Mouse (Mus musculus) adrenal gland, adult 18-20 months (tissue): ENCODE measurements around the gene Gm26920. TPM values are rescaled to one million over a fixed set of nuclear protein-coding genes. Genes with fewer than 3 reads are reported as not detected.

Source experiments
- DNase-seq, 2 experiments: peaks; one replicate each; pipeline ENCODE4 v3.0.0; 2021 to 2022; ENCODE audit warnings: low spot score in 2 of 2
- total RNA-seq, 2 experiments: library from RNA; stranded (reverse); gene quantifications; 1 replicate in 1 of 2; 2 replicates in 1 of 2; pipeline ENCODE4 v1.2.3; 2021

The Gm26920 gene
- total RNA-seq, 2 experiments from 2014 or later, result not detected

DNA sequence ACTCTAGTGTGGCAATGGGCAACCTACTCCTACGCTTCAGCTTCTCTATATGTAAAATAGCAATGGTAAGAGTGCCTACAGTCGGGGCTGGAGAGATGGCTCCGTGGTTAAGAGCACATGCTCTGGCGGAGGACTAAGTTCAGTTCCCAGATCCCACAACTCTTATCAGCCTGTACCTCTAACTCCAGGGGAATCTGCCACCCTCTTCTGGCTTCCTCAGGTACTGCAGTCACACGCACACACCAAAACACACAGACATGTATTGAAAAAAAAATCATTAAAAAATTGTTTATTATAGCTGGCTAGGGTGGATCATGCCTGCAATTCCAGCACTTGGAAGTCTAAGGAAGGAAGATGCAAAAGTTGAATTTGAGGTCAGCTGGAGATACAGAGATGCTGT, 27.7 kb downstream of the Gm26920 start:
- DNase-seq, result no peak

DNA sequence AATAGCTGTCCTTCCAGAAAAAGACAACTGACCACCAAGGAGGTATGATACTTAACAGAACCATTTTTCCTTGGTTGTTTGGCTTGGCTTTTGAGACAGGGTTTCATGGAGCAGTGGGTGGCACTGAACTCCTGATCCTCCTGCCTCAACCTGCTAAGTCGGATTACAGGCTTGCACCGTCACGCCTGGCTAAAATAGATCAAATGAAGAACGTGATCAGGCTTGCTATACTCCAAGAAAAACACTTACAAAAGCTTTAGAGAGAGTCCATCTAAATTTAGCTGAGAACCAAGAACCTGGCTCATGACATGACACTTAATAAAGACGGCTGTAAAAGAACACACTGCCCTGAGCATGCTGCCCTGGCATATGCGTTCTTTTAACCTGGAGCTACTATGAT, 29.9 kb downstream of the Gm26920 start:
- DNase-seq, result no peak

DNA sequence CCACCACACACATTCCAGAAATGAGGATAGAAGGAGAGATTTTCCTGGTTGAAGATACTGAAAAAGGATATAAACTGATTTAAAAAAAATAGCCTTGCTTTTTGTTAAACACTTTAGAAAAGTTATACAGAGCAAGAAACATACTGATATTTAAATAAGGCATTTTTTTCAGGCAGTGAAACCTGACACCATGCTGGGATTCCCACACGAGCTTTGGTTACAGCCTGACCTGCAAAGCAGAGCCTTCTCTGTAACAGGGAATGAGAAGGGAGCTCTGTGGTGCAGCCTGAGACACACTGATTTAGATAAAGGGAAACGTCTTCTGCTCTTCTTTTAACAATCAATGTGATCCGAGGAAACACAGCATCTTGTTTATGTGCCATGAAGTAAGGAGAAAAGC, 36.6 kb downstream of the Gm26920 start:
- no peak for DNase-seq

GRCm38 (mm10) chr7:30050882-30051548, 39.2 kb downstream of the Gm26920 start, which contains the start of gene Zfp14:
Zfp14 (minus strand) TSS chr7:30051380.
- DNase-seq, result peak; percentile 83 to 86

DNA sequence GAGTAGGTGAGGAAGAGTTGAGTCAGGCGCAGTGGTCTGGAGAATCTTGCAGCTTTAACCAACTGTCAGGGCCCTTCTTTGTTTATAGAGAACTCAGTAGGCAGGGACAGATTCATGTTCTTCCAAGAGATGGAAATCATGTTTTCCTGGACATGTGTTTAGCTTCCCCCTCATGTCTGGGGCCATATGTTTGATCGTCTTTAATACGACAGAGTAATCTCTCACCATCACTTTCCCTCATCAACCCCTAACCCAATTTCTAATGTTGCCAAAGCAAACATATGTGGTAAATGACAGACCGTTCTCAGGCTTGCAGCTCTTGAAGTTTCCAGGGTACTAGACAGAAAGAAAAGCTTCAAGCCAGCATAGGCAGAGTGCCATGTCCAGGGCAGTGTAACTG, 42.1 kb downstream of the Gm26920 start:
- no peak for DNase-seq

- no peak for DNase-seq
Observed at GRCm38 (mm10) chr7:30044354-30044753, 45.9 kb downstream of the Gm26920 start.

DNA sequence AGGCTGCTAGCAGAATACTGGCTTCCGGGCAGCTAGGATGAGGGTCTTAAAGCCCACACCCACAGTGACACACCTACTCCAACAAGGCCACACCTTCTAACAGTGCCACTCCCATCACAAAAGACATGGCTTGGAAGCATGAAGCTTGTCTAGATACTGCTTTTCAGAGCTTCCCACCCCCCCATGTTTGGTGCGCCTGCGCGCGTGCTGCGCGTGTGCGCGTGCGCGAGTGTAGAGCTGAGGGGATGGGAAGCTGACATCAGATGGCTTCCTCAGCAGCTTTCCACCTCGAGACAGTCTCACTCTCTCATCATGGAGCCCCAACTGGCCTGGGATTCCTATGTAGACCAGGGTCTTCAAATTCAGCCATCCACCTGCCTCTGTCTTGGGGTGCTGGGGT, 55.9 kb downstream of the Gm26920 start:
- no peak for DNase-seq

DNA sequence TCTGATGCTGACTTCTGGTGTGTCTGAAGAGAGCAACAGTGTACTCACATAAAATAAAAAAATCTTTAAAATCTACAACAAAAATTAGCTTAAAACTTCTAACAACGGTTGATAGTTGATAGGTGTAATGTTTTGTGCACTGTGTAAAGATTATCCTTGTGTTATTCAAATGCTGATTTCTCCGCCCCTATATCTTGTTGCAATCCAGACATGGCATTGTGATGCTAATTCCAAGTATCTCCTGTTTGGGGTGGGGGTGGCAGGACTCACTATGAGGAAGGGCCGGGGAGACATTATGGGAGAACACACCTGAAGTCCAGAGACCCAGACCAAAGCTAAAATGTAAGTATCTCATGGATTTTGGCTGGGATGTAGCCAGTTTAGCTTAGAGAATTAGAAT, 58.8 kb downstream of the Gm26920 start:
- DNase-seq, result no peak

DNA sequence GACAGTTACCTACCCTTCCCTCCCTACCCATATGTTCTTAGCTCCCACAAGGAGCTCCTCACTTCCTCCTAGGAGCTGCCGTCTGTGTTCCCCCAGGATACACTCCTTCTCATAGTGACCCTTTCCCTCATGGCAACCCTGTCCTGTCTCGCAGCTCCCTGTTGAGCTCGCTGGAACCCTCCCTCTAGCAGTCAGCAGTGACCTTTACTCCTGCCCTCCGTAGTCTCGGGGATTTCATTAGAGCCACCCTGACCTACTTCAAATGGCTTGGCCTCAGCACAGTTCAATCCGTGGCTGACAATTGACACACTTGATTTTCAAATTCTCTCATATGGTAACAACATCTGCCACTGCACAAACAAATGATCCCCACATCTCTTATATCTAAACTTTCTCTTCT, 59.5 kb downstream of the Gm26920 start:
- DNase-seq, result no peak

GRCm38 (mm10) chr7:30028572-30028971, 61.6 kb downstream of the Gm26920 start:
- no peak for DNase-seq

DNA sequence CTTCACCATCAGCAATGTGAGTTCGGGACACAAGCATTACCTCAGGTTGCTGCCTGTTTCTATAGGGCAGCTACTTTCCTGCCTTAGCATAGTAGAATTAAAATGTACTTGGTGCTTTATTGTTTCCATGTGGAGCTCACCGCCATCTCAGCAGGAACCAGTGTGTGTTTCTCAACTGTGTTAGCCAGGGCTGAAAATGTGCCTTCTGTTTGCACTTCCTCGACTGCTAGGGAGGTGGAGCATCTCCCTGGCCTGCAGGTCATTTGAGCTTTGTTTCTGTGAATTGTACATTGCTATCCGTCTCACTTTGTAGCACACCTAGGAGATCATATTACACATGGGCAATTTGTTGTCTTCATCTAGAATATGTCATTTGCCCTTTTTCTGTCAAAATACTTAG, 62.9 kb downstream of the Gm26920 start:
- DNase-seq, result no peak

DNA sequence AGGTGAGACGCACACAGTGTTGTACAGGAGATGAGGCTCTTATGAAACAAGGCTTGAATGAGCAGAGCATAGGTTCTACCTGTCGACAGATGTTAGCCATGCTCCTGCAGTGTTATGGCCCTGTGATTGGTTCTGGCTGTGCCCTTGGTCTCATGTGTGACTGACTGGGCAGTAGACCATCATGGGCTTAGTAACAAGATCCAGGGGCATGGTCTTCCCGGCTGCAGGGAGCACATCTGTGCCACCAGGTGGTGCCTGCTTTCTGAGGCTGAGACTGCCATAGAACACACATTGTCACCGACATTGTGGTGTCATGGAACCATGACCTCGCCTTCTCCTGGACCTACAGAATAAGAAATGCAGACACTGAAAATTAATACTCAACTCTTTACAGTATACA, 64.9 kb downstream of the Gm26920 start:
- no peak for DNase-seq

- DNase-seq, result no peak
Observed at GRCm38 (mm10) chr7:30023800-30024199, 66.4 kb downstream of the Gm26920 start.

DNA sequence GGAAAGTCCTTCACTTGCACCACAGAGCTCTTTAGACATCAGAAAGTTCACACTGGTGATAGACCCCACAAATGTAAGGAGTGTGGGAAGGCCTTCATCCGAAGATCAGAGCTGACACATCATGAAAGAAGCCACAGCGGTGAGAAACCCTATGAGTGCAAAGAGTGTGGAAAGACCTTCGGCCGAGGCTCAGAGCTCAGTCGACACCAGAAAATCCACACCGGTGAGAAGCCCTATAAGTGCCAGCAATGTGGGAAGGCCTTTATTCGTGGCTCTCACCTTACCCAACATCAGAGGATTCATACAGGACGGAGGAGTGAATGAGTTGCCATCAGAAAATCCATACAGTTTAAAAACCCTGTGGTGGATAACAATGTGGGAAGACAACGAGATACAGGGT, 66.9 kb downstream of the Gm26920 start:
- DNase-seq, result no peak

DNA sequence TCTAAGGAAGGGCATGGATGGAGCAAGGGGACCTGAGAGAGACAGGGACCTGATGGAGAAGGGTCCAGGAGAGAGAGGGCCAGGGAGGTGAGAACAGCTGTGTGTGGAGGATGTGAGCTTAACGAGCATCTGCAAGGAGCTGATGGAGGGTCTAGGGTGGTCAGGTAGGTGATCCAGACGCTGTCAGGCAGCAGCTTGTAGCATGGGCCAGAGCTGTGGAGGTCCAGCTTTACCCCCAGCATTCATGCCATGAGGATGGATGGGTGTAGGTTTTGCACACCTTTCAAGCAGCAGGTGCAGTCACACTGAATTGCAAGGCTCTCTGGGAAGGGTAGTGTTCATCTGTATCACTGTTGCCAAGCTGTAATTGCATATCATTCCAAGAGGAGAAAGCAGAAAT, 70.7 kb downstream of the Gm26920 start:
- DNase-seq, result no peak

DNA sequence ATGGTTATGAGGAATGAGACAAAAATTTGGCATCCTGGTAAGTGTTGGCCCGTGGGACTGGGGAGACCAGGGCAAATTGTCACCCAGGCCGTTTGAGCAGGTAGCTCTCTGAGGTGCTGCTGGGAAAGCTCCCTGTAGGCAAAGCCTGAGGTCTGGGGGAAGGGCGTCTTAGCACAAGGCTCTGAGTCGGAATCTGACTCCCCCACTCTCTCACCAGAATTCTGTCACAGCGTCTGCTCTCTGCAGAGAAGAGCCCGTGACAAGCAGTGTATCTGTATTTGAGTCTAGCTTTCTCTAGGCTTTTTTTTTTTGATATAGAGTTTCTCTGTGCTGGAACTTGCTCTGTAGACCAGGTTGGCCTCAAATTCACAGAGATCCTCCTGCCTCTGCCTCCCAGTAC, 73.0 kb downstream of the Gm26920 start:
- no peak for DNase-seq

DNA sequence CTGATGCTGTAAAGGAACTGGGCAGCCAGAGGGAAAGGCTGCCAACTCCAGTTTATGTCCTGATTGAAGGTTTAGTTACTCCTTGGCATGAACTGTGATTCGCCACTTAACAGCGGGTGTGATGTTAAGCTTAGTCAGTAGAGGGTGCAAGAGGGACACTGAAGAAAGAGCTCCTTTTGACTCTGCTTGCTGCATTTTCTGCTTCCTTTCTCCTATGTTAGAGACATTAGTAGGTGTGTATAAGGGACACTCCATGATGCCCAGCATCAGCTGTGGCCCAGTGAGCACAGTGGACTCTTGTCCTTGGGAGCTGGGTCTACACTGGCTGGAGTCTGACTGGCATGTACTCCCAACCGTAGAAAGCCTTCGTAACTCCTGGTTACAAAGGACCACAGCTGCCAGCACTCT, 77.2 kb downstream of the Gm26920 start:
- peak in 1 of 2 experiments; percentile 16 for DNase-seq

DNA sequence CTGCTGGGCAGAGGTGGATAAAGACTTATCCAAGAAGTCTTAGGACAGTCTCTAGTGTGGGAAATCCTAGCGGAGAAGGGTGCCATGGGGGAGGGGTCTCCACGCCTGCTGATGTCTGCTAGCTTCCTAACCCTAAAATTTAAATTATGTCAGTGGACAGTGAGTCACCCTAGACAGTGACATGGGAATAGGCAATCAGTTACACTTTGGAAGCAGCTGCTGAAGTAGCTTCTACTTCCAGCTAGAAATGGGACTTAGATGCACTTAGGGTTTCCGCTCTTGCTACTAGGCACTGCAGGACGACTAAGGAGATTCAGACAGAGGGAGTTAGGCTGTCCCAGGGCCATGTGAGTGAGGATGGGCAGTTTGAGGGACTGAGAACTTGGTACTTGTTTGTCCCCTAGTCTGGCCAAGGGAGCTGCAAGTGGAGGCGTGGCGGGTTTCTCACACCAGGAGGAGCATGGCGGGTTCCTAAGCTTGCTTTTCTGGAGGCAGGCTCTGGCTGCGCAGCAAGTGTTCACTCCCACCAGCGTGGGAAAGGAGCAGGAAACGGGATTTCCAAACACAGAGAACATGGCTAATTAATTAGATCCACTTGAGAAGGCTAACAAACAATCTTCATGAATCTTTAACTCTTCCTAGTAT, 79.5 kb downstream of the Gm26920 start:
- no peak for DNase-seq

- no peak for DNase-seq
Observed at GRCm38 (mm10) chr7:30009321-30010085, 80.7 kb downstream of the Gm26920 start.

GRCm38 (mm10) chr7:30008020-30008690, 82.1 kb downstream of the Gm26920 start:
- DNase-seq, result no peak

DNA sequence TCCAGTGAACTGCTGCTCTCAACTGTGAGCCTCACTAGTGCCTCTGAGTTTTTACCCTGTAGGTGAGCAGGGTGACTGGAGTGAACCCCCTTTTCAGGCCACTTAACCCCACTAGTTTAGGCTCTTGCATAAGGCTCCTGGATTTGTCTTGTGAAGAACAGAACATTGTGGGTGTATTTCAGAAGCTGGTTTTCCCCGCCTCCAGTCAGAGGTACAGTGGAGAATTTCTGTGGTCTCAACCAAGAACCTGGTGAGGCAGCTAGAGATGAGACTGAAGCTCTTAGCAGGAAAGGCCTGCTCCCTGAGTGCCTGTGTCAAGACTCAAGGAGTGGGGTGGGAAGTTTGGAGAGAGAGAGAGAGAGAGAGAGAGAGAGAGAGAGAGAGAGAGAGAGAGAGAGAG, 82.6 kb downstream of the Gm26920 start:
- DNase-seq, result no peak
